Mouse (Mus musculus): ENCODE data around the gene Olfr450. TPM values are rescaled to one million over a fixed set of nuclear protein-coding genes. Genes with fewer than 3 reads are reported as not detected.

The Olfr450 gene
- polyA plus RNA-seq, 1 experiment = not detected

GRCm38 (mm10) chr6:42860222-42860819, 48.6 kb downstream of the Olfr450 start:
- no peaks in the 10 kb centered on the region for H3K36me3 ChIP-seq (ENCODE audit: control insufficient read depth, insufficient read depth, low read length)
- TF ChIP-seq CTCF (conservative IDR thresholded peaks at IDR 0.05; ENCODE audit: insufficient read depth, insufficient read length, low read depth, low read length) = no peak
- TF ChIP-seq POLR2A (IDR thresholded peaks at IDR 0.05; ENCODE audit: low read depth, low read length) = no peak
- H3K4me1 ChIP-seq (ENCODE audit: control insufficient read depth, insufficient read depth, low read length) = no peaks in the 10 kb centered on the region
- 9% methylated on average over 4 of the region's 4 CpGs for WGBS
- H3K4me3 ChIP-seq (ENCODE audit: insufficient read depth, low read depth, low read length) = no peak overlapping the region
- no peaks in the 10 kb centered on the region for H3K27me3 ChIP-seq (replicated peaks; ENCODE audit: control insufficient read depth, insufficient read depth, low read length)
- peak; percentile 58 for DNase-seq
- no peak overlapping the region for H3K27ac ChIP-seq (ENCODE audit: insufficient read depth, low read depth, low read length)

Other genes with a start within 250 kb of the Olfr450 start
- gene Tcaf3, start 214.2 kb upstream of the Olfr450 start, polyA plus RNA-seq (2012; rRNA removed) = not detected in 2 replicates
- gene Tcaf2, start 166.7 kb upstream of the Olfr450 start, polyA plus RNA-seq (2012; rRNA removed) = 1.2 and 1.4 TPM in 2 replicates
- gene Tcaf1, start 101.9 kb upstream of the Olfr450 start, polyA plus RNA-seq (2012; rRNA removed) = 13.2 and 13.7 TPM in 2 replicates
- not detected in 2 replicates for gene Olfr453, start 72.6 kb upstream of the Olfr450 start, polyA plus RNA-seq (2012; rRNA removed)
- gene Olfr38, start 55.5 kb upstream of the Olfr450 start, polyA plus RNA-seq (2012; rRNA removed) = not detected in 2 replicates
- not detected in 2 replicates for gene Olfr452, start 26.8 kb upstream of the Olfr450 start, polyA plus RNA-seq (2012; rRNA removed)
- gene Olfr449, start 22.4 kb downstream of the Olfr450 start, polyA plus RNA-seq (2012; rRNA removed) = not detected in 2 replicates
- not detected in 2 replicates for gene Olfr448, start 78.5 kb downstream of the Olfr450 start, polyA plus RNA-seq (2012; rRNA removed)
- gene Olfr447, start 96.9 kb downstream of the Olfr450 start, polyA plus RNA-seq (2012; rRNA removed) = not detected in 2 replicates
- gene Olfr446, start 109.4 kb downstream of the Olfr450 start, polyA plus RNA-seq (2012; rRNA removed) = not detected in 2 replicates
- gene Olfr444, start 137.1 kb downstream of the Olfr450 start, polyA plus RNA-seq (2012; rRNA removed) = not detected in 2 replicates